Mouse (Mus musculus) CH12.LX (cell line): ENCODE results near the gene Hip1r.

Experiments
- CHD1 ChIP-seq: IDR thresholded peaks from 2 replicates; pipeline ENCODE4 v1.6.1; 2012; ENCODE audit warnings: low read depth, low read length, improper control_type of control experiment, inconsistent platforms
- CHD2 ChIP-seq: IDR thresholded peaks from 2 replicates; pipeline ENCODE4 v1.6.1; 2011; ENCODE audit warnings: low read length, improper control_type of control experiment
- CTCF ChIP-seq, 2 experiments: IDR thresholded peaks in 1 of 2; conservative IDR thresholded peaks in 1 of 2; 2 replicates each; pipeline ENCODE4 v1.5.1; 2011 to 2012; ENCODE audit warnings: low read depth in 2 of 2, low read length in 2 of 2, improper control_type of control experiment in 1 of 2, inconsistent platforms in 1 of 2, mild to moderate bottlenecking in 1 of 2, moderate library complexity in 1 of 2
- ELF1 ChIP-seq: IDR thresholded peaks from 2 replicates; pipeline ENCODE4 v1.6.1; 2014; ENCODE audit warnings: low read depth, mild to moderate bottlenecking, inconsistent platforms, low read length, improper control_type of control experiment
- EP300 ChIP-seq: IDR thresholded peaks from 2 replicates; pipeline ENCODE4 v1.6.1; 2011; ENCODE audit warnings: low read length, improper control_type of control experiment
- KAT2A ChIP-seq: IDR thresholded peaks from 2 replicates; pipeline ENCODE4 v1.6.1; 2012; ENCODE audit warnings: low read length, improper control_type of control experiment, inconsistent platforms; ENCODE audit not compliant: insufficient replicate concordance
- MAFK ChIP-seq: IDR thresholded peaks from 2 replicates; pipeline ENCODE4 v1.6.1; 2011; ENCODE audit warnings: low read length, improper control_type of control experiment; ENCODE audit not compliant: insufficient replicate concordance
- MAX ChIP-seq: IDR thresholded peaks from 2 replicates; pipeline ENCODE4 v1.6.1; 2011; ENCODE audit warnings: low read length, improper control_type of control experiment
- POLR2A ChIP-seq: IDR thresholded peaks from 2 replicates; pipeline ENCODE4 v1.6.1; 2011; ENCODE audit warnings: low read depth, mild to moderate bottlenecking, improper control_type of control experiment, low read length
- USF1 ChIP-seq: IDR thresholded peaks from 2 replicates; pipeline ENCODE4 v1.6.1; 2014; ENCODE audit warnings: low read depth, mild to moderate bottlenecking, inconsistent platforms, low read length, improper control_type of control experiment

- TF ChIP-seq CHD2 (no peak), KAT2A (no peak), CTCF (conservative IDR thresholded peaks at IDR 0.05 in 1 of 2, IDR thresholded peaks at IDR 0.05 in 1 of 2; ENCODE audit: low read depth in 2 of 2, low read length in 2 of 2) (no peak), EP300 (no peak), USF1 (no peak), POLR2A (no peak), MAFK (no peak), CHD1 (no peak), MAX (no peak), ELF1 (no peak)
Measured at GRCm38 (mm10) chr5:123998370-123998769, 24.9 kb downstream of the Hip1r start.
